Mouse (Mus musculus) neural tube, embryonic 13.5 days (tissue): ENCODE measurements around the gene Plcd3. TPM values are rescaled to one million over a fixed set of nuclear protein-coding genes. Genes with fewer than 3 reads are reported as not detected.
A peak's percentile ranks its signal among the peaks of the same experiment; 100 is the strongest.

Experiments
- ATAC-seq: fragments of 200-750 bp; cut with Nextera tagmentation; 2 replicates; pipeline ENCODE4 v1.8.0; 2017; ENCODE audit warnings: low read depth, mild to moderate bottlenecking, moderate TSS enrichment, moderate library complexity
- H3K27ac ChIP-seq: fragments of 300-500 bp; sonication (generic); replicated peaks from 2 replicates; pipeline ENCODE4 v1.5.1; 2015; ENCODE audit warnings: moderate library complexity, mild to moderate bottlenecking, inconsistent platforms
- H3K27me3 ChIP-seq: fragments of 300-500 bp; sonication (generic); 2 replicates; pipeline ENCODE4 v1.6.1; 2015; ENCODE audit warnings: mild to moderate bottlenecking, inconsistent platforms
- H3K36me3 ChIP-seq: fragments of 300-500 bp; sonication (generic); 2 replicates; pipeline ENCODE4 v1.6.1; 2015; ENCODE audit warnings: mild to moderate bottlenecking, inconsistent platforms
- H3K4me1 ChIP-seq: fragments of 300-500 bp; sonication (generic); replicated peaks from 2 replicates; pipeline ENCODE4 v1.6.1; 2015; ENCODE audit warnings: inconsistent platforms
- H3K4me2 ChIP-seq: fragments of 300-500 bp; sonication (generic); 2 replicates; pipeline ENCODE4 v1.6.1; 2015; ENCODE audit warnings: inconsistent platforms, mild to moderate bottlenecking, moderate library complexity
- H3K4me3 ChIP-seq: fragments of 300-500 bp; sonication (generic); 2 replicates; pipeline ENCODE4 v1.5.1; 2015; ENCODE audit warnings: mild to moderate bottlenecking, inconsistent platforms
- H3K9ac ChIP-seq: fragments of 300-500 bp; sonication (generic); 2 replicates; pipeline ENCODE4 v1.6.1; 2015; ENCODE audit warnings: moderate library complexity, mild to moderate bottlenecking, inconsistent platforms
- H3K9me3 ChIP-seq: fragments of 300-500 bp; sonication (generic); 2 replicates; pipeline ENCODE4 v1.6.1; 2016; ENCODE audit warnings: inconsistent platforms
- WGBS: fragments of 180-500 bp; shearing (Covaris S2); methylation state at CpG from one replicate; pipeline ENCODE4 v1.1.7; 2015; 5-methylcytosine and 5-hydroxymethylcytosine counted together
- polyA plus RNA-seq: library from polyadenylated mRNA; unstranded; fragments of >200 nt; fragmentation: Nextera tagmentation; extraction: Ambion mirVana; gene quantifications from 2 replicates; pipeline ENCODE4 v1.2.1, GENCODE M21; 2015

Gene Plcd3
- polyA plus RNA-seq, 1 experiment from 2014 or later = 1.6 TPM

- peak; percentile 71 for ATAC-seq
- Histone ChIP-seq H3K36me3 (no peaks in the 10 kb centered on the region), H3K4me3 (peak overlapping the region; percentile 42), H3K4me2 (peak overlapping the region; percentile 79), H3K27ac (no peak overlapping the region), H3K9ac (peak overlapping the region; percentile 61), H3K27me3 (peaks cover 54% of the 10 kb centered on the region), H3K4me1 (peaks cover 35% of the 10 kb centered on the region), H3K9me3 (no peaks in the 10 kb centered on the region)
- 1% methylated on average over 35 of the region's 35 CpGs for WGBS
Measured at GRCm38 (mm10) chr11:103102725-103103349, 1.4 kb upstream of the Plcd3 start.

DNA sequence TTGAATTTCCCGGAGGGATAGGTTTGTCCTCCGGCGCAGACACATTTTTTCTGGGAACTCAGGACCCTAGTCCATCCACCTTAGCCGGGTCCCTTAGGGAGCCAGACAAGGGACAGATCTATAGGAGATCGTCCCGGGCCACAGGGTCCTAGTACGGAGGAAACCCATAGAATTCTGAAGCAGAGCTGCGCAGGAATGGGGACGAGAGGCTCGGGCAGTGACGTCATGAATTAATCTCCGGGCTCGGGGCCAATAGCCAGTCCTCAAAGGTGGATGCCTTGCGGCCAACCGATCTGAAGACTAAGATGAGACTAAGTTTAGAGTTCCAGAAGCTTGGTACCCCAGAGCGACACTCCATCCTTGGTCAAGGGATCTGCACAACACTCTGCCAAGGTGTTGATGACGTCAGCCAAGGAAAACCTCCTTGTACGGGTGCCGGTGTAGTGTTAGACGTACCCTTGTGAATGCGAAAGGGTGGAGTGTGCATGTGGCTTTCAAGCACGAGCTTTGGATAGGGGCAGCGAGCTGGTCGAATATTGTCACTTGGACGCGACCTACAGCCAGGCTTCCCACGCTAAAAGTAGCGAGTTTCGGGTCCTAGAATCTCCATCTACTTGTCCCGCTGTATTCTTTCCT is 526 bp upstream of the Plcd3 start:
- 3% methylated on average over 30 of the region's 30 CpGs for WGBS

GRCm38 (mm10) chr11:103100361-103100760 is 1.1 kb downstream of the Plcd3 start:
- Histone ChIP-seq H3K4me1 (peaks cover 35% of the 10 kb centered on the region), H3K27ac (no peak overlapping the region), H3K36me3 (no peaks in the 10 kb centered on the region), H3K9ac (no peak overlapping the region), H3K27me3 (peaks cover 79% of the 10 kb centered on the region), H3K4me2 (no peak overlapping the region), H3K4me3 (no peak overlapping the region), H3K9me3 (no peaks in the 10 kb centered on the region)
- no peak for ATAC-seq
- 74% methylated on average over 8 of the region's 8 CpGs for WGBS

More for the DNA sequence above, 526 bp upstream of the Plcd3 start:
- Histone ChIP-seq H3K27ac (no peak overlapping the region), H3K4me1 (peaks cover 35% of the 10 kb centered on the region), H3K9me3 (no peaks in the 10 kb centered on the region), H3K27me3 (peaks cover 63% of the 10 kb centered on the region), H3K9ac (peak overlapping the region; percentile 69), H3K36me3 (no peaks in the 10 kb centered on the region), H3K4me3 (peak overlapping the region; percentile 42), H3K4me2 (peak overlapping the region; percentile 79)
- peak; percentile 57 for ATAC-seq

DNA sequence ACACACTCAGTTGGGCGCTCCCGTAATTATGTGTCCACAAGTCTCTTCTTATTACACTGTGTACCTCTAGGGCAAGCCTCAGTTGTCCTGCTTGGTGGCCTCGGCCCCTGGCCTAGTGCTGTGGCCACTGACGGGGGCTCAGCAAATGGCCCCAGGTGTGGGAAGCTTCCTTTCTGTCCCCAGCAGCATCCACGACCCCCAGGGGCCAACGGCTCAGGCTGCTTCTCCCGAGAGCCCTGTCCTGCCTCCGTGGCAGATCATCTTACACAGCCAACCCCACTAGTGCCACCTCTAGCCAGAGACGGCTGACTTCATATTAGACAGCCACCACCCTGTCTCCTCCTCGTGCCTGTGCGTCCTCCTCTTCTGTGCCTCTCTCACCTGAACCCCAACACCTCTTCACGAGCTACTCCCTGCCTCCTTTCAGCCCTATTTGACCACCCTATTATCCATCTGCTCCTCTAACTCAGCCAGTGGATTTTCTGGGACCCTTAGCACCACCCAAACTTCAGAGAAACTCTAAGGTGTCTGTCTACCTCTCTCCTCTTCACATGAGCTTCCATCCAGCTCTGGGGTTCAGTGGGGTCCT is 2.0 kb downstream of the Plcd3 start:
- no peak overlapping the region for H3K4me2 ChIP-seq
- H3K27ac ChIP-seq = no peak overlapping the region
- ATAC-seq = no peak
- H3K4me1 ChIP-seq = peaks cover 35% of the 10 kb centered on the region
- no peaks in the 10 kb centered on the region for H3K36me3 ChIP-seq
- H3K27me3 ChIP-seq = peaks cover 79% of the 10 kb centered on the region
- no peaks in the 10 kb centered on the region for H3K9me3 ChIP-seq
- H3K9ac ChIP-seq = no peak overlapping the region
- H3K4me3 ChIP-seq = no peak overlapping the region
- WGBS = 56% methylated on average over 12 of the region's 12 CpGs

- 65% methylated on average over 11 of the region's 11 CpGs for WGBS
- Histone ChIP-seq H3K27me3 (peaks cover 75% of the 10 kb centered on the region), H3K27ac (no peak overlapping the region), H3K9me3 (no peaks in the 10 kb centered on the region), H3K9ac (no peak overlapping the region), H3K4me2 (no peak overlapping the region), H3K4me1 (peaks cover 35% of the 10 kb centered on the region), H3K36me3 (no peaks in the 10 kb centered on the region), H3K4me3 (no peak overlapping the region)
- ATAC-seq = no peak
Measured at GRCm38 (mm10) chr11:103098531-103099190, 2.8 kb downstream of the Plcd3 start.

DNA sequence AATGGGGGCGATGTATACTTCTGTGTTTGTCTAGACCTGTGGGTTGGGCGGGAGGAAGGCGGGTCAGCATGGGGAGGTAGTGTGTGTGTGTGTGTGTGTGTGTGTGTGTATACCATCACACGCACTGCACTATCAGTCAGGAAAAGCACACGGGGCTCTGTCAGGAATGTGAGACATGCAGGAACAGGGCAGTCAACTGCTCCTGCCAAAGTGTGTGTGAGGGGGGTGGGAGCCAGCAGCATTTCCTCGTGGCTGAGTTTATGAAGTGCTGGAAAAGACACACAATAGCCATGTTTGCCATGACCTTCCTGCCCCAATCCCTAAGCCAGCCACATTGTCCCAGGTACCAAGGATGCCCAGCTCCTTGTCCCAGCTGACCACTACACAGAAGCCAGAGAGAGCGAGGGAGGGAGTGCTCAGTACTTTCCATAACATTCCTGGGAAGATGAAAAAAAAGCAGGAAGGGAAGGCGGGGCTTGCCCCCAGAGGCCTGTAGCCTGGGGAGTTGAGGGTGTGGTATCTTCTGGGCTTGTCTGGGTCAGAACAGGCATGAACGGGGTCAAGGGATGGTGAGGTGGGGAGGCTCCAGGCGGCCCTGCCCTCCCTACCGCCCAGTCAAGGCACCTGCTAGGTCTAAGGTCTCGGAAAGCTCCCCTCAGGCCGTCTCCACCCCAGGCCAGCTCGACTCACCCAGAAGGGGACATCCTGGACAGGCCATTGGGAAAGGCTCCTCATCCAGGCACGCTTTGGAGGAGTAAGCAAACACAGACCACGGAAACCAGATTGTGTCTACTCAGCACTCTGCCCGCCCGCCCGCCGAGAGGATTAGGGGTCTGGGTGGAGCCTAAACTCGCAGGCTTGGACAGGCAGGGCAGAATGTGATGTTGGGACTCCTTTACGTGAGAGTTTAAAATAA is 4.2 kb downstream of the Plcd3 start:
- H3K4me2 ChIP-seq = no peak overlapping the region
- H3K27me3 ChIP-seq = peaks cover 71% of the 10 kb centered on the region
- H3K9me3 ChIP-seq = no peaks in the 10 kb centered on the region

GRCm38 (mm10) chr11:103095801-103096200 is 5.7 kb downstream of the Plcd3 start:
- Histone ChIP-seq H3K27me3 (peaks cover 56% of the 10 kb centered on the region), H3K4me3 (no peak overlapping the region), H3K36me3 (no peaks in the 10 kb centered on the region), H3K4me1 (peaks cover 11% of the 10 kb centered on the region; the same call in 1 of the 2 replicates), H3K9ac (no peak overlapping the region), H3K27ac (no peak overlapping the region), H3K9me3 (no peaks in the 10 kb centered on the region), H3K4me2 (no peak overlapping the region)
- ATAC-seq = no peak
- 83% methylated on average over 6 of the region's 6 CpGs for WGBS

More for the DNA sequence above, 4.2 kb downstream of the Plcd3 start:
- 32% methylated on average over 22 of the region's 22 CpGs for WGBS
- H3K9ac ChIP-seq = no peak overlapping the region
- no peak overlapping the region for H3K27ac ChIP-seq
- H3K4me3 ChIP-seq = no peak overlapping the region
- H3K36me3 ChIP-seq = no peaks in the 10 kb centered on the region
- peaks cover 25% of the 10 kb centered on the region for H3K4me1 ChIP-seq
- no peak for ATAC-seq

GRCm38 (mm10) chr11:103095107-103095670 is 6.3 kb downstream of the Plcd3 start:
- H3K4me1 ChIP-seq = peaks cover 10% of the 10 kb centered on the region; the same call in 1 of the 2 replicates
- no peaks in the 10 kb centered on the region for H3K9me3 ChIP-seq
- H3K9ac ChIP-seq = no peak overlapping the region
- no peak overlapping the region for H3K4me3 ChIP-seq
- no peaks in the 10 kb centered on the region for H3K36me3 ChIP-seq
- H3K4me2 ChIP-seq = no peak overlapping the region
- peaks cover 50% of the 10 kb centered on the region for H3K27me3 ChIP-seq
- no peak for ATAC-seq
- no peak overlapping the region for H3K27ac ChIP-seq
- 27% methylated on average over 9 of the region's 9 CpGs for WGBS

GRCm38 (mm10) chr11:103093862-103094833 is 7.3 kb downstream of the Plcd3 start:
- no peak for ATAC-seq
- Histone ChIP-seq H3K9ac (peak overlapping the region; percentile 17; the same call in 1 of the 2 replicates), H3K4me2 (no peak overlapping the region), H3K4me1 (peaks cover 9% of the 10 kb centered on the region; the same call in 1 of the 2 replicates), H3K27me3 (peaks cover 40% of the 10 kb centered on the region), H3K4me3 (no peak overlapping the region), H3K27ac (no peak overlapping the region), H3K9me3 (no peaks in the 10 kb centered on the region), H3K36me3 (no peaks in the 10 kb centered on the region)
- WGBS = 62% methylated on average over 20 of the region's 20 CpGs

GRCm38 (mm10) chr11:103093306-103093705 is 8.2 kb downstream of the Plcd3 start:
- WGBS = 94% methylated on average over 7 of the region's 7 CpGs
- Histone ChIP-seq H3K4me3 (no peak overlapping the region), H3K36me3 (no peaks in the 10 kb centered on the region), H3K4me2 (no peak overlapping the region), H3K27ac (no peak overlapping the region), H3K9me3 (no peaks in the 10 kb centered on the region), H3K9ac (no peak overlapping the region), H3K4me1 (peaks cover under 1% of the 10 kb centered on the region; the same call in 1 of the 2 replicates), H3K27me3 (peaks cover 32% of the 10 kb centered on the region)
- no peak for ATAC-seq
